Mouse (Mus musculus) neutrophil, adult 83 days (primary cell): ENCODE measurements around the gene Entpd3. TPM values are rescaled to one million over a fixed set of nuclear protein-coding genes. Genes with fewer than 3 reads are reported as not detected.

Experiments used
- total RNA-seq, 2 experiments: library from RNA; stranded (reverse); gene quantifications; one replicate each; pipeline ENCODE4 v1.2.4; 2023

The Entpd3 gene
- total RNA-seq, result 1 to 10 TPM in 1 of 2 experiments, under 1 TPM in 1; 0.81 to 2.2 TPM

DNA sequence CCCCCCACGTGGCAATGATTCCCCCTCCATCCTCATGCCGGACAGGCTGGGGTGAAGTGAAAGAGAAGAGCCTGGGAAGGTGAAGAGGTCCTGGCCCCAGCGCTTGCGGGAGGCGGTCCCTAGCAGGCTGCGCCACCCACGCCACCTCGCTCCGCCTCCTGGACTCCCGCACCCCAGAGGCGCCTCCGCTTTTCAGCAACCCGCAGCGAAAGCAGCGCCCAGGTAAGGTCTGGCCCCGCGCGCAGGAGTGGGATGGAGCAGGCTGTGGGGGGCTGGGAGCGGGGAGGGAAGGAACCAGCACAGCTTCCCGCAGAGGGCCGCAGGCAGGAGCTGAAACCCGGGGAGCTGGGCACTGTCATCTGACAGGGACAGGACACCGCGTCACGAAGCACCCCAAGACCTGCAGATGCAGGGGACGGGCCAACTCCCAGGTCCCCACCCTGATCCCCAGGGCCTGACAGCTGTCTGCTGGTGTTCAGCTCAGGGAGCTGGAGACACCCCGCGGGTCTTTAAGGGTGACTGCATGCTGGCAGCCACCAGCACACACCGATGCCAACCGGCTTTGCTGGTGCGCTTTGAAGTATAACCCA lies at the start of gene Entpd3:
Entpd3 (plus strand) TSS at position 157 of the 590 bp plus-strand sequence.

DNA sequence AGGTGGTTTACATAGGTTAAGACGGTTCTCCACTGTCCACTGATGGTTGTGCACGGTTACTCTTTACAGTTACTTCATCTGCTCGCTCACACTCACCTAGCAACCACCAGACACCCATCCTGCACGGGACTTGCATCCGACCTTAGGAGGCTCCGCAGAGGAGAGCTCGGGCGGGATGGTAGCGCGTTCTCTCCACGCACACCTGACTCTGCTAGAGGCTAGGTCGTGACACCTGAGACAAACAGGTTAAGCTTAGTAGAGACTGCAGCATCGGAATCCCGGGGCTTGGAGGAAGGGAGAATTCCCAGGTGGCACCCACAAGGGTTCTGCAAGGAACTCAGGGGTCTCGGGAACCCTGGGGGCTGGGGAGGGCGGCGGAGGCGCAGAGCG lies 47.6 kb upstream of the Entpd3 start, which contains the start of gene Eif1b:
Eif1b (plus strand) TSS at position 223 of the 390 bp plus-strand sequence.

DNA sequence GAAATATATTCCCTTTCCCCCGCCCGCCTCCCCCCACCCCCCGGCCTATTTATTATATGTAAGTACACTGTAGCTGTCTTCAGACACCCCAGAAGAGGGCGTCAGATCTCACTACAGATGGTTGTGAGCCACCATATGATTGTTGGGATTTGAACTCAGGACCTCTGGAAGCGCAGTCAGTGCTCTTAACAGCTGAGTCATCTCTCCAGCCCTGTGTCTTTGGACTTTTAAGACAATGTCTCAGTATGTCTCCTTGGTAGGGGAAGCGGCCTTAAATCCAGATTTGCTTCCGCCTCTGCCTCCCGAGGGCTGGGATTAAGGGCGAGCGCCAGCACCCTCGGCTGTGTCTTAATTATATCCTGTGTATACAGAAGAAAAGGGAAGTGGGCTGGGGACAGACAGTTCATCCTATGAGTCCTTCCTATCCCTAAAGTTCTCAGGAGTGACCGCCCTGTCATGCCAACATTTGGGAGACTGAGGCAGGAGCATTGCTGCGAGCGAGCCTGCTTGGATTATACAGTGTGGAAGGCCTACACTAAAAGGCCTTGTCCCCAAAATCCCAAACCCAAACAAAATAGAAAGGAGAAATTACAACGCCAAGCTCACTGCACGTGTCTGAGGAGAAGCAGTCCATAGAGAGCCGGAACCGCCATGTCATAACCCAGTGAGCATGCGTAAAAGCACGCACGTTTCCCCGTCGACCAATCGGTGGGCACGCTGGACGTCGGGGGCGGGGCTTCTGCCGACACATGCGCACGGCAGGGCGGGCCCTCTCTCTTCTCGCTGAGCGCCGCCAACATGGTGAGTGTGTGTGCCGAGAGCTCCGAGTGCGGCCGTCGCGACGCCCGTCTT lies 31.3 kb downstream of the Entpd3 start, which contains the start of gene Rpl14:
Rpl14 (plus strand) TSS at position 704 of the 852 bp plus-strand sequence.

Other genes starting within 250 kb of the Entpd3 start
- 1 to 10 TPM in 1 of 2 experiments, not detected in 1; 1.1 TPM for gene Myrip, start 238.3 kb upstream of the Entpd3 start, total RNA-seq
- gene Eif1b, start 47.6 kb upstream of the Entpd3 start, total RNA-seq, result 10 to 100 TPM; 35.7 to 41.2 TPM
- 100 to 1,000 TPM; 294 to 310 TPM for gene Rpl14, start 31.6 kb downstream of the Entpd3 start, total RNA-seq